Mouse (Mus musculus) large intestine, adult 2 months (tissue): ENCODE results near the gene St3gal4. TPM values are rescaled to one million over a fixed set of nuclear protein-coding genes. Genes with fewer than 3 reads are reported as not detected.

ENCODE experiments used
- DNase-seq: peaks from one replicate; pipeline ENCODE4 v3.0.0-alpha.2; 2012; ENCODE audit warnings: low read depth, low spot score
- WGBS: fragments of 180-500 bp; shearing (Covaris S2); methylation state at CpG from one replicate; pipeline ENCODE4 v1.1.7; 2018; 5-methylcytosine and 5-hydroxymethylcytosine counted together
- polyA plus RNA-seq: library from polyadenylated mRNA; depleted of rRNA; stranded (reverse); fragments of >200 nt; gene quantifications from 2 replicates; pipeline ENCODE4 v1.2.3, GENCODE M21; 2012

The St3gal4 gene
- polyA plus RNA-seq, 1 experiment, result 346 TPM

DNA sequence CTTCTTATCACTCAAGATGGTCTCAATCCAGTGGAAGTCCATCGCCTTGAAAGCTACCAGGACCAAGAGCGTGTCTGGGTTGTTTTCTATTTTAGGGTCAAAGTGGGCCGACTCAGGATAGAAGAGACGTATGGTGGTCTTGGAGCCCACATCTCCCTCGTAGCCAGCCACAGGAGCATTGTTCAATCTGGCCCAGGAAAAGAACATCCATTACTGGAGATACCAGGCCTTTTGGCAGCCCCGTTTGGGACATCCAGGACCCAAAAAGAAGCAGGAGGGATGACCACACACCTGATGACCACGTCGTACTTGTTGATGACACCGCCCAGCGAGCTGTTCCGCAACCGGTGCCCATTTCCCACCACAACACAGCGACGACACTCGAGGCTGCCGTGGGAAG, 66.0 kb downstream of the St3gal4 start:
- WGBS, result 96% methylated on average over 16 of the region's 16 CpGs
- DNase-seq, result no peak

DNA sequence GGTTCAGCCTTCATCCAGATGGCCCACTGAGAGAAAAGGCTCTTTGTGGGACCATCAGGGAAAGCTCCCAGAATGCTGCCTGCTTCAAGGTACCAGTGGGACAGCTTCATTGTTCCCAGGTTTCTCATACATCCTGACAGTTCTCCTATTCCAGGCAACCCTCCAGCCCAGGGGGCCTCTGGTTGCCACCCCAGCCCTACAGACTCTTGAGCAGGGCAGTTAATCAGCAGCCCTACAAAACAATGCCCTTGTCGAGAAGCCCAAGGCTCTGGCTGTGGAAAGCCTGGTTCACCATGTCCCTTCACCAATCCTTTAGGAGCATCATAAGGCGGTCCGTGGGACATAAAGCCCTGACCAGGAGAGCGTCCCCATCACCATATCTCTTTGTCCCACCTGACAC, 66.4 kb downstream of the St3gal4 start:
- DNase-seq, result no peak
- WGBS, result 97% methylated on average over 4 of the region's 4 CpGs

DNA sequence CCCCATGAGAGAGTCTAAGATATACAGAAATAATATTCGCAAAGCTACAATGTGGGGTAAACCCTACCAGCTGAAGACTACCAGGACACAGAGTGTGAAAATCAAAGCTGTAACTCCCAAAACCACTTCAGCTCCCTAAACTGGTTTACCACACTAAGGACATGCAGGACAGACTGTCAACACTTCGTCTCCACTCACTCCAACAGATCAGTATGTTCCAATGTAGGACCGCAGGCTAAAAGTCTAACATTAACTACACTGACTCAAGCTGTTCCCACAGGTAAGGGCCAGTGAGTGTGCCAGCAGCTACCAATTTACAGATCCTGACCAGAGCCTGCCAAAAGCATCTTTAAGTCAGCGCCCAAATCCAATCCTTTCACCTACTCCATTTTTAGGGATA, 67.4 kb downstream of the St3gal4 start:
- no peak for DNase-seq
- WGBS, result 90% methylated on average over 4 of the region's 4 CpGs

DNA sequence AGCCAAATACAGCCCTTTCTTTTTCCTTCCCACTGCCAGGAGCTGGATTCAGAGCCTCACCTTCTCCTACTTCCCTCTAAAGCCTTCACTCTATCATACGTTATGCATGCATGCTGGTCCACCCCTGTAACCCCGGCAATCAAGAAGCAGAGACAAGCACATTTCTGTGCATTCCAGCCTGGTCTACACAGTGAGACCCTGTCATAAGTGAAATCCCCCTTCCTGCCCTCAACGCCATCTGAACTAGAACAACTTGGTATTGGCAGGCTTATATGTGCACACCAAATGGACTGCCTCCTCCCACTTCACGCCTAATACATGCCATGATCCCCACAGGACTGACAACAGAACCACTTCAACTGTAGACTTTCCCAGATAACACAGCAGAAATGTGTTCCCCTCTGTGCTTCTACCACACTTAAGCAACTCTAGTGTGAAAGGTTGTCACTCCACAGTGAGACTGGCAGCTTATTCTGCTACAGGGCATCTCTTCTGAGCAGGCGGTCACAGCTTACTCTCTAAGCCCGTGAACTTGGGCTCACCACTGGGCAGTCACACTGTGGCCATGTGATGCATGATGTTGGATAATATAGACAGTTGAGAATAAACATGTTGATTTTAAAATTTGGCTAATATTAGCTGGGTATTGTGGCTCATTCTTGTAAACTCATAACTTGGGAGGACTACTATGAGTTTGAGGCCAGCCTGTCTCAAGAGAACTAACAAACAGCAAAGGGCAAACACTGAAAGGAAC, 68.2 kb downstream of the St3gal4 start:
- DNase-seq, result no peak
- 91% methylated on average over 6 of the region's 6 CpGs for WGBS

DNA sequence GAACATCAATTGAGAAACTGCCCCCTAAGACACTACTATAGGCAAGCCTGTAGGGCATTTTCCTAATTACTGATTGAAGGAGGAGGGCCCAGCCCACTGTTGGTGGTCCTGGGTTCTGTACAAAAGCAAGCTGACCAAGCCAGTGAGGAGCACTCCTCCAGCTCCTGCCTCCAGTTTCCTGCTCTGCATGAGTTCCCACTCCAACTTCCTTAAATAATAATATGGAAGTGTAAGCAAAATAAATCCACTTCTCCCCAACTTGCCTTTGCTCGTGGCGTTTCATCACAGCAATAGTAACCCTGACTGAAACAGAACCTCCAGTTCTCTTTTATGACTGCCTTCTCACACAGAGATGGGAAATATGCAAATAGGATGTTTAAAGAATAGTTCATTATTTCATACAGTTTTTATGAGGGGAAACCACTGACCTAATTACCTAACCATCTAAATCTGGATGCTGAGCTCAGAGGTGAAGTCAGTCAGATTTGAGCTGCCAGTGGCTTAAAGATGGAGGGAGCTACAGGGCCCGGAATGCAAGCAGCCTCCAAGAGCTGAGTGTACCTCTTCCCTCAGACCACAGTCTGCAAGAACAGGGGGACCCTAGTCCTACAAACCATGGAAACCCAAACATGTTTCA, 69.1 kb downstream of the St3gal4 start:
- 61% methylated on average over 3 of the region's 3 CpGs for WGBS
- no peak for DNase-seq

DNA sequence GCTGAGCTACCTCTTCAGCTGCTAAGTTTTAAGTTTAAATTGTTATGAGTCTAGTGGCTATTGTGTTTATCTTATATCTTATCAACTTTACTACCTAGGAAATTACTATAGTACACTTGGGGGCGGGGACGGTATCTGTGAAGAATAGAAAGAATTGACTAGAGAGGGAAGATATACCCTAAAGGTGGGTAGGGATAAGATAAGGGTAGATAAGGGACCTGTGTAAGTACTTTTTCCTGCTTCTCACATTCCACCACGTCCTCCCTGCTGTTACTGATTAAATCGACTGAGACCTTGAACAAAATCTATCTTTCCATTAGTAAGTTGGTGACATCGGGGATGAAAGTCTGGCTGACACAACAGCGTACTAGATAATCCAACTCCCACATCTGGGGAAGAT, 70.6 kb downstream of the St3gal4 start:
- WGBS, result 33% methylated on average over 6 of the region's 6 CpGs
- DNase-seq, result no peak

DNA sequence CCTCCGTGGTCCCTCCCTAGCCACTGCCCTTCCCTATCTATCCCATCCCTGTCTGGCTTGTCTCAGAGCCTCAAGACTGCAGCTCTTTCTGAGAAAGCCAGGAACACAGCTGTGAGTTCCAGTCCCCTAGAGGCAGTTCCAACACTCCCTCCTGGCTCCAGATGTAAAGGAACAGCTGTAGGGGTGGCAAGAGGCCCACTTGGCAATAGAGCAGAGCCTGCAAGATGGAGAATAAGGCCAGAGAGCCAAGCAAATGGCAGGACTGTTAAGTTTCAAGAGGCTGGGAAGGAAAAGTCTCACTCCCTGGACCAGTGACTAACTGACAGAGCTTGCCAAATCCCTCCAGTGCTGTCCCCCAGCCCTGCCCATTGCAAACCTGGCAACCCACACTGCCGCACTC, 73.3 kb downstream of the St3gal4 start:
- 56% methylated on average over 2 of the region's 2 CpGs for WGBS
- no peak for DNase-seq

DNA sequence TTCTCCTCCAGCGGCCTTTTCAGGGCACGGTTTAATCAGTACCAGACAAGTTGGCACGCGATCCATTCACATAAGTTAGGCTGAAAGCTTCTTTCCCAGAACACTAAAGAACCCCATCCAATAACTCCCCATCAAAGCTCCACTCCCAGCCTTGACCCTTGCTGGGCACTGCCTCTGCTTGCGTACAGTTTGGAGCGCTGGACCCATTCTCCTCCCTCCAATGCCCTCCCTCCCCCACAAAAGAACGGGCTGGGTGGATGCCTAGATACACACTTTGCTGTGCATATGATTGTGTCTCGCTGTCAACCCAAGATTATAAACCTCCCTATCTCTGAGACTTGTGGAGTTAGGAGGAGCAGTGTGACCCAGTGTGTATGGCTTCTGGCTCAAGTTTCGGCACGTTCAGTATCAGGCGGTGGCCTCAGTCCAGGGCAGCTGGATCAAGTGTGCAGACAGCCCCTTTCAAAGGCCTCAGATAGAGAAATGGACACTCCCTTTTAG, 74.0 kb downstream of the St3gal4 start:
- 49% methylated on average over 11 of the region's 11 CpGs for WGBS
- DNase-seq, result no peak

DNA sequence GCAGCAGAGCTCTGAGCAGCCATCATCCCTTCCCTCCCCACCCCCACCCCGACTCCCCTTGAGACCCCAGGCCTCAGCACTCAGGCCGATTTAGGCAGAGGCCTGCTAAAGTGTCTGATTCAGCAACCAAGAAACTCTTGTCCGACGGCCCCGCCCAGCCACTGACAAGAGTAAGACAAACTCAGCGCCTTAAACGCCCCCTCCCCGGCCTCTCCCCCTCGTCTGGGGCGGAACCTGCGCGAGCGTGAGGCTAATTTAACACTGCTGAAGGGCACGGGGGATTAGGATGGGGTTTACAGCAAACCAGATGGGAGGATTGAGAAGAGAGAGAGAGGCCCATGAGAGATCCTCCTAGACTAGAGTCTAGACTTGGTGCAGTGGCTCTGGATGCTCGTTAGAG, 74.6 kb downstream of the St3gal4 start:
- 70% methylated on average over 15 of the region's 15 CpGs for WGBS
- DNase-seq, result no peak

DNA sequence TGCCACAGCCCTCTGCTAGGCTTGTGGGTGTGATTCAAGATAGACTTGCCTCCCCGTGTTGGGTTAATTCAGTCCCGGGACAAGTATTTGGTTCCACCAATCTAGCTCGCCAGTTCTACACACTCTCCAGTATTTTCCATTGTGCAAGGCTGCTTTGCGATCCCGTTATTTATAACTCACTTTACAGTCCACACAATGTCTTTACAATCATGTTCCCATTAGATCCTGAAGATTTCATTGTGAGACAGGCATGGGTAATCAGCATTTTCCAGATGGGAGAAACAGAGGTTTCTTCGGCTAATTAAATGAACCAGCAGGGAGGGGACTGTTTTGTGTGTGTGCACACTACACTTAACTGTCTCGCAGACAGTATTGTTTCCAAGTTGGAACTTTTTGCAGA, 75.4 kb downstream of the St3gal4 start:
- no peak for DNase-seq
- WGBS, result 63% methylated on average over 7 of the region's 7 CpGs

DNA sequence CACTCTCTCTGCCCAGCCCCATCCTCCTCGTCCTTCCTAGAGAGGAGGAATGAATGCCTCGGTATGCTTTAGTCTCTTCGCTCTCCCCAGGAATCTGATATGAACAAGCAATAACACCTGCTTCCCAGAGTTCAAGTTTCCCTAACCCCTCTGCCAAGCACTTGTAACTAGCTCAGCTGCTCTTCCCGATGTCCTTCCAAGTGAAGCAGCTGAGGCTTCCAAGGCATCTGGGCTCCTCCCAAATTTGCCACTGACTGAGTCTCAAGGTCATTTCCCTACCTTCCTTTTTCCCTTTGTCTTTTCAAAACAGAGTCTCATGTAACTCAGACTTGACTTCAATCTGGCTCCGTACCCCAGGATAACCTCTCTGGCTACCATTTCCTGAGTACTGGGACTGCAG, 77.6 kb downstream of the St3gal4 start:
- DNase-seq, result no peak
- WGBS, result 64% methylated on average over 5 of the region's 5 CpGs

DNA sequence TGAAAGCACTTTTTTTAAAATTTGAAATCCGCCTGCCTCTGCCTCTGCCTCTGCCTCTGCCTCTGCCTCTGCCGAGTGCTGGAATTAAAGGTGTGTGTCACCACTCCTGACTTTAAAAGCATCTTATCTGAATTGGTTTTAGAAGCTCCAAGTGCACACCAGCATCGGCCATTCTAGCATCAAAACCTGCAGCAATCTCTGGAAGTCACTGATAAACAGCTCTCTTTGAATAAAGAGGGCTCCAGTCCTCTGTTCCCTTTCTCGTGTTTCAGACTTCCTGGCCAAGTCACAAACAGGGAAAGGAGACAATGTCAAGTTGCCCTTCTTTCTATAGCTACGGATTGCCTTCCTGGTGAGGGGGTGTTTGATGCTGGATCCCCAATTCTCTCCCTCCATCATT, 79.2 kb downstream of the St3gal4 start:
- no peak for DNase-seq
- WGBS, result 73% methylated on average over 5 of the region's 5 CpGs

DNA sequence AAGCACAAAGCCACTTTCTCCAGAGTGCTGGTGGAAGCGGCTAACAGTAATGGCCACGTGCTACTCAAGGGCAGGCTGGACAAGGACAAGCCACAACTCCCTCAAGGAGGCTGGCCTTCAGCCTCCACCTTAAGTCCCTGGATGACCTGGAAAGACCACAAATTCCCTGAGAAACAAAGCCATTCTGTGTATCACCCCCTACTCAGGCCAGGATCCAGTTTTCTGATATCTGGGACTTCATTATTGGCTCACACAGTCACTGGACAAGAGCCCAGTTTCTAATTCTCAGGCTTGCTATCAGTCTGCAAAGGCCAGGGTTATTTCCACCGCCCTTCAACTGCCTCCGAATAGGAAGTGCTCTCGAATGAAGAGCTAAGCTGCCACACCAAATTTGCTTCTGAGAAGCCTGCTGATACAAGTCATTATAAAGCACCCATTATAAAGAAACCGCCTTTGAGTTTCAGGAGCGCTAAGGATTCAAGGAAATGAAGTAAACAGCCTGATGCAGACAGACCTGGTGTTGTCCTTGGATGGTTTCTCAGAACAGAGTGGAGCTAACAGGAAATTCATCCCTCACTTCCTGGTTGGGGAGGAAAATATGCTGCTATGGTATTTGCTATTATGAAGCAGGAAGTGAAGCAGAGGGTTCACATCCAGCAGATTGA, 80.0 kb downstream of the St3gal4 start:
- DNase-seq, result no peak
- 37% methylated on average over 7 of the region's 7 CpGs for WGBS

DNA sequence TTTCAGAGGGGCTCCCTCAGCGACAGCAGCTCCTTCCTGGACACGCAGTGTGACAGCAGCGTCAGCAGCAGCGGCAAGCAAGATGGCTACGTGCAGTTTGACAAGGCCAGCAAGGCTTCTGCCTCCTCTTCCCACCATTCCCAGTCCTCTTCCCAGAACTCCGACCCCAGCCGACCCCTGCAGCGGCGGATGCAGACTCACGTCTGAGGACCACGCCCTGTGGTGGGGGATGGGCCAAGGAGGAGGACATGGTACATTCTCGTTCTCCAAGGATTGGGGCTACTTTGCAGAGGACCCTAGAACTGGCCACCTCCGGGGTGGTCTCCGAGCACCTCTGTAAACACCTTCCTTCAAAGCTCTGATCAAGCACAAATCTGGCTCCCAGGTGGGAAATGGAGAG, 84.0 kb downstream of the St3gal4 start:
- WGBS, result 63% methylated on average over 14 of the region's 14 CpGs
- DNase-seq, result no peak

DNA sequence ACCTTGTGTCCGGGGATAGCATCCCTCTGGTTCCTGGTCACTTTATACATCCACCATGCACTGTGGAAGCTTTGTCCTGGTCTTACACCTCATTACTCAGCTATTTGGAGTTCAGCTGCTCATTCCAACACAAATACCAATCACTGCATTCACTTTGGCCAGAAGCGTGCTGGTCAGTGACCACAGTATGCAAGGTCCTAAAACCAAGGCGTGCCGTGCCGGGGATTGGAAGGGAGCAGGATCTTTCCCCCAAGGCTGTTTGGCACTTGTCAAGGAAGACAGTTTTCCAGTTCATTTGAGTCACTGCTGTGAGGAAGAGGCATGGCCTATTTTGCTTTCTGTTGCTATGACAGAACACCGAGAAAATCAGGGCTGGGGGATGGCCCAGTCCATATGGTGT, 86.6 kb downstream of the St3gal4 start:
- WGBS, result 68% methylated on average over 6 of the region's 6 CpGs
- no peak for DNase-seq

DNA sequence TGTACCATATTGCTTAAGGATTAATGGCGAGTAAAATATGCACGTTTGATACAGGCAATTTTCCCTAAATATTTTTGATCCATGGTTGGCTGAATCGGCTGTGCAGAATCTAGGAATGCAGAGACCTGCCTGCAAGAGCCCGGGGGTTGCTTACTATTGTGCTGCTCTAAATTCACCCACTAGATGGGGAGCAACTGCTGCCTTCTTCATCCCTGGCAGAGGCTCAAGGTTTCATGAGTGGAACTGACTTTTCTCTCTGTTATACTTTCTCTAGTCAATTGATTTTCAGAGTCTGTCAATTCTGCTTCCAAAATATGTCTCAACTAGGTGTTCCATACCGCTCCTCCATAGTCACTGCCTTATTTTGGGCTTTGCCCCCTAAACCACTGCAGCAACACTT, 88.2 kb downstream of the St3gal4 start:
- no peak for DNase-seq
- WGBS, result 52% methylated on average over 5 of the region's 5 CpGs

DNA sequence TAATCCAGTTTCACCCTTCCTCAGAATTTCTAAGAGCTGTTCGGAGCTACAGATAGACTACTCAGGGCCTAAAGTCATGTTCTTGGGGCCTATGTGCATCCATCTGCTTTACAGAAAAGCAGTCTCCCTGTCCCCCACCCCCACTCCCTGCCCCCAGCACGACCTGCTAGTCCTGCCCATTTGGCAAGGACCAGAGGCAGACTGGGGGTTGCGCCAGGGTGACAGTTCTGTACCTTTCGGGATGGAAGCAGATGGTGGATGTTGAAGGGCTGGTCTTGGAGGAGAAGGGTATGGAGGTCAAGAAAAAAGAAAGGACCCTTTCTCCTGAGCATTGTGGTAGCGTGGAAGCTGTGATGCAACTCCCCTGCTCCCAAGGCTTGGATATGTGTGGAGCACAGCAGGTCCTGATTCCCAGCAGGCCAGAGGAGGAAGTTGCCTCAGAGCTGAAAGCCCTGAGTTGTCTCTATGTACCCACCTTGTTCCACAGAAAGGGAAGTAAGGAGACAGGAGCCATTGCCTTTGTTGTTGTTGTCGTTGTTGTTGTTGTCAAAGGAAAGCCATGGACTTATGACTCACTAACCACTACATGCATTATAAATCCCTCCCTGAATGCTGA, 91.6 kb downstream of the St3gal4 start:
- no peak for DNase-seq
- WGBS, result 84% methylated on average over 6 of the region's 6 CpGs

DNA sequence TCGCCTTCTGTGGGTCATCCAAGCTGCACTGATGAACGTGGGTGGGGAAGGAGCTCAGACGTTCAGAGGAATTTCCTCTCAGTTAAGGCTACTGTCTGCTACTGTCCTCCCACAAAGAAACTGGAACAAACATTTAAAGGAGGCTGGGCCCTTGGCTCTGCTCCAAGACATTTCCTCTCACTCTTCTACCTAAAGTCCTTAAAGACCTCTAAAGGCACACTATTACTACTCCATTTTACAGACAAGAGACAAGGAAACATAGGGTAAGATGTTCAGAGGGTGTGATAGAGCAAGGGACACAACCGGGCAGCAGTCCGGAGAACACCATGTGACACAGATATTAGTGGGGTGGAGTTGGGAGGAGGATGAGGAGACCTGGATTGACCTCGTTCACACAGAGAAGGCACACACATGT, 92.2 kb downstream of the St3gal4 start:
- DNase-seq, result no peak
- 24% methylated on average over 6 of the region's 6 CpGs for WGBS

DNA sequence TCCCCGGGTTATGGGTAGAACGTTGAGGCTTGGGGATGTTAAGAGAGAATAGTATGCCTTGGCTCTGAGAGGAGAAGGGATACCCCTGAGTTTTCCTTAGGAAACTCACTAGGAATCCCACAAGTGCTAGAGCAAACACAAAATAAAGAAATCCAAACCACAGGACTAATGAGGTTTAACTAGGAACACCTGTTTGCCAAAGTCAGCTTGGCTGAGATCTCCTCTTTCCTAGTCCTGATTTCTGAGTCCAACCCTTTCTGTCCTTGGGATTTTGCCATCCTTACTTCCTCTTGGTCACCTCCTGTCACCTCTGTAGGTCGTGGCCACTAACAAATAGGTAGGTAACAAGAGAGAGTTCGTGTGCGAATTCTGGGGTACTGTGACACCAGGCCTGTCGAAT, 92.8 kb downstream of the St3gal4 start:
- no peak for DNase-seq
- 76% methylated on average over 6 of the region's 6 CpGs for WGBS
